Mouse (Mus musculus) right cerebral cortex, postnatal 4 days (tissue): ENCODE measurements around the gene Fam166b.
A peak's percentile ranks its signal among the peaks of the same experiment; 100 is the strongest.

Source experiments
- DNase-seq: peaks from one replicate; pipeline ENCODE4 v3.0.0-alpha.2; 2022

Gene Fam166b

GRCm38 (mm10) chr4:43401486-43401885 is 27.4 kb downstream of the Fam166b start:
- DNase-seq = no peak

DNA sequence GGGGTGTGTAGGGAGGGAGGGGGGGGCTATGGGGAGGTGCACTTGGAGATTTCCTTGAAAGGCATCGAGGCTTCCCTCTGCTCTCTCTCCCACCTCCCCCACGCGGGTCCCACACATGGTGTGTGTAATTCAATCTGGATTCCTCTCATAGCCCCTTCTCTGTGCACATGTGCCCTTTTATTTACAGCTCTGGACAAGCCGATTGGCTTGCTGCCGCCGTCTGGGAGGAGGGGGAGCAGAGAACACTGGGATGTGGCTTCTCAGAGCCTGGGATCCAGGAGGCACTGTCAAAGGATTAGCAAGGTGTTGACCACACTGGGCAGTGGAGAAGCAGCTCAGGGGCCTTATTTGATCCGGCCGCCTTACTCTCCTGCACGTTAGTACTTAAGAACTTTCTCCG is 28.0 kb downstream of the Fam166b start:
- DNase-seq = no peak

DNA sequence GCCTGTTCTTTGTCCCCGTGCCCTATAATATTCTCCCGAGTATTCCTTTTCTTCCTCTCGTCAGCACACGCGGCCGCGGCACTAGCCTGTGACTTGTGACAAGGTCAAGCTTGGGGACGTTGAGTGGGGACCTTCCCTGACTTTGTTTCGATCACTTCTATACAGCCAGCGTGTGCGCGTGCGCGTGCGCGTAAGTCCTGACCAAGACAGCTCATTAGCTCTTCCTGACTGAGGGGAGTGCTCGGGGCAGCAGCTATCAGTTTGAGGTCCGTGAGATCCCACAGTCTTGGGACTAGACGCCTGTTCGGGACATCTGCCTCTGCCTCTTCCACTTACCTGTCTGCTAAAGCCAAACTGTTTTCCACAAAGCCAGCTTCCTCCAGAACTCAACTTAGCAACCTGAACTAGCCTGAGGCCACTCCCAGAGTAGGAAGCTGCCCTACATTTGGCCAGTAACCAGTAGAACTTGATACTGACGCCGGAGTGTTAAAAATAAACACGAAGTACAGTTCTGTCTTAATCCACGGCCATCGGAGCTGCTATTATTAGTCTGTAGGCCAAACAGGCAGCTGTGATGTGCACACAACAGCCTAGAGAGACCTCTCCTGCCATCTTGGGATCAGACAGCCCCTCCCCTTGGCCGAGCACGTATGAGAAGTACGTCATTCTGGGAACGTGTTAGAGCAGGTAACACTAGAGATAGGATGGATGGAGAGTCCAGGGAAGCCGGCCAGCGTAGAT is 29.4 kb downstream of the Fam166b start:
- DNase-seq = no peak

GRCm38 (mm10) chr4:43398829-43399331 is 30.1 kb downstream of the Fam166b start:
- DNase-seq = peak; percentile 55

GRCm38 (mm10) chr4:43398014-43398413 is 30.9 kb downstream of the Fam166b start:
- DNase-seq = no peak

GRCm38 (mm10) chr4:43396381-43396780 is 32.6 kb downstream of the Fam166b start:
- DNase-seq = no peak

GRCm38 (mm10) chr4:43395836-43396235 is 33.1 kb downstream of the Fam166b start:
- DNase-seq = no peak

DNA sequence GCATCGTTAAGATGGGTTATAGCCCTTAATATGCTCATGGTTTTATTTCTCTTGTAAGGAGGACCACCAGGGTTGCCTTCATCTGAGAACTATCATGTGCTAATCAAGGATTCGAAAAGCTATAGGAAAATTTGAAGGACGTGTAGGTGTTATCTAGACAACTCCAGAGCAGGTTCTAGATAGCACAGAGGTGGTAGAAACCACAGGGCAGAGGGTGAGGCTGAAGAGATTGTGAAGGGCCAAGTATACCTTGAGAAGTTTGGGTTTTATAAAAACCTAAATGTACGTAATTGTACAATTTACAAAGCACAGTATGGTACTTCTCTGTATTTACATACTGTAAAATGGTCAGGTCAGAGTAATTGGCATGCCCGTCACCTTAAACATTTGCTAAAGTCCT is 33.8 kb downstream of the Fam166b start:
- no peak for DNase-seq

DNA sequence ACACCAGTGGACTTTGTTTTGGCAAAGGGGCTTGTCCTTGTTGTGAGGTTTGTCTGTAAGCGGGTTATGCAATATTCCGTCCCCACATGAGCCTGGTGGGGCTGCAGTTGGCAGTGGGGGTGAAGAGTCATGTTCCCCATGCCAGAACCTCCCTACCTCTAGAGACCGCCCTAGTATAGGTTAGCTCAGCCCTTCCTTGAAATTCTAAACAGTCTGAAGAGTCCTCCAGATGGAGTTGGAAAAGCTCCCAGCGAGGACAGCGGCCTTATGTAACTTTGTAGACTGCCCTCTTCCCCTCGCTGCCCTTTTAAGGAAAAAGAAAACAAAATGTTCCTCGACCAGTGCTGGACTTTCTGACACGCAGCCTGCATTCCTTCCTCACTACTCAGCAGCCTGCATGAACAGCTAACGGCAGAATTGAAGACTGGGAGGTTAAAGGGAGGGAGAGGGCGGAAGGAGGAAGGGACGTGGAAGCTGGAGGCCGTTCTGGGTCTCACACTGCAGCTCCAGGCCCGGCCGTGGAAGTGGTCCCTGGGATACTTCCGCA is 34.5 kb downstream of the Fam166b start:
- DNase-seq = no peak

- no peak for DNase-seq
These were observed 37.3 kb downstream of the Fam166b start for GRCm38 (mm10) chr4:43391521-43392050.

GRCm38 (mm10) chr4:43389845-43390440 is 39.0 kb downstream of the Fam166b start:
- no peak for DNase-seq

GRCm38 (mm10) chr4:43389390-43389789 is 39.5 kb downstream of the Fam166b start:
- no peak for DNase-seq

- no peak for DNase-seq
These were observed 42.0 kb downstream of the Fam166b start for GRCm38 (mm10) chr4:43386932-43387331.

DNA sequence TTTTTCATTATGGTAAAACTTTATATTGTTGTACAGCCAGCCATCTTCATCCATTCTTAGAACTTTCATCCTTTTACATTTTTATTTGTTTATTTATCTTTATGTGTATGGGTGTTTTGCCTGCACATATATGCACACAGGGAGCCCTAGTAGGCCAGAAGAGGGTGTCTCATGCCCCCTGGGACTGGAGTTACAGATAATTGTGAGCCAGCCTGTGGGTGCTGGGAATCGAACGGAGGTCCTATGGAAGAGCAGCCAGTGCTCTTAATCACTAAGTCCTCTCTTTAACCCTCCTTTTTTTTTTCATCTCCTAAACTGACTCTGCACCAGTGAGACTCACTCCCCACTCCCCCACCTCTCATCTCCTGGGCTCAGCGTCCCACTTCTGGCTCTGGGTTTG is 44.4 kb downstream of the Fam166b start:
- no peak for DNase-seq

DNA sequence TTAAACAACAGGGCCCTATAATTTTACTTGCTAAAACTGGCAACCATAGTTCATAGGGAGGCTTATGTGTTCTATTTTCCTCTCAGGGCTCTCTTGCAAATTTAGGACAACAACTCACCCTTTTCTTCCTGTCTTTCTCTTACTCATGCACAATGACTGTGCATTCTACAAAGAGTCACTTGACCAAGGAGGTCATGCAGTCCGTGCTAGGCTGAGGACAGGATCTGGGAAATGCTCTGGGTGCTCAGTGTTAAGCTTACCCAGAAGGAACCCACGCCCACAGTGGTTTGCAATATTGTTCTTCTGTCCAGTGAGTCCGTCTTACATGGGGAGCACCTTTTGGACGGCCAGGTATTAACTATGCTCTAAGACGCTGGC is 44.9 kb downstream of the Fam166b start:
- no peak for DNase-seq

GRCm38 (mm10) chr4:43383246-43384082 is 45.5 kb downstream of the Fam166b start:
- no peak for DNase-seq

- DNase-seq = peak; percentile 17
These were observed 46.5 kb downstream of the Fam166b start for GRCm38 (mm10) chr4:43382155-43383020.

DNA sequence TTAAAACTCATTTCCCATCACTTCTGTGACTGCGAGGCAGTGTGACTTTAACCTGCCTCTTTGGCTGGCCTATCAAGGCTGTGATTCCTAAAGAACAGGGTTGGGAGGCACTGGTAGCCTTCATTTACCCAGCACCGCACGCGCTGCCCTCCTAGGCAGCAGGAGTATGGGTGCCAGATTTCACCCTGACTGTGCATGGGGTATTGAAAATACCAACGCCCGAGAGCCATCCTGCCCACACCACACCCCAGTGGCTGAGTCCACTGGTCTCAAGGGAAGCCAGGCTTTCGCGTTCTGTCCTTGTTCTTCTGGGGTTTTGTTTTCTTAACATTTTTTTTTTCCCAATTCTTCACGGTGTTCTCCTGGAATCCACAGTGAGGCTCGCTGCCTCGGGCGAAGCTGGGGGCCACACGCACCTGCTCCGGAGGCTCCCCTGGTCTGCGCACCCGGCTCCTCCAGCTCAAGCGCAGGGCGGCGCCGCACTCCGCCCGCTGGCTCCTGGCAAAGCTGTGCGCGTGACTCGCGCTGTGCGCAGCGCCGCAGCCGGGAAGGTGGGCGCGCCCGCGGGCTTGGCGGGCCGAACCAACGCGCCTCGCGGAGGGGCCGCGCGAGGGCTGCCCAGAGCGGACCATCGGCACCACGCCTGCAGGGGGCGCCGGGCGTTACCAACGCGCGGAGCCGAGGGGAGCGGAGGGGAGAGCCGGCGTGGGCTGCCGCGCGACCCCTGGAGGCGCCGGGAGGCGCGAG is 47.4 kb downstream of the Fam166b start, which contains the start of gene Rusc2:
Gene Rusc2 (plus strand): TSS at position 572 of the 747 bp plus-strand sequence.
- peak; percentile 97 for DNase-seq

DNA sequence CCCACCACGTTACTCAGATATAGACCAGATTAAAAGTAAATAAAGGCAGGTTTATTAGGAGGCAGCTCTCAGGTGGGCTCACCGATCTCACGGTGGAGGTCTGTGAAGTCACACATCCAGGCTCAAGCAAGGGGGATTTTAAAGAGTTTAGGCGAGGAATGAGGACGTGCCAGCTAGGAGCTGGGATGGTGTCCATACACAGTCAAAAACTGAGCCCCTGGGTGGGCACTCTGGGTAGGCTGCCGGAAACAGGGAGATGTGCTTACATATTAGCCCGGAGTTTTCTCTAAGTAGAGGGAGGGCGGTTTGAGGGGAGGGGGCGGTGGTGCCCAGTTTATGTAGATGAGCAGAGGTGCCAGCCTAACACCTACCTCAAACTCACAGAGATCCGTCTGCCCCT is 48.0 kb downstream of the Fam166b start:
- no peak for DNase-seq

DNA sequence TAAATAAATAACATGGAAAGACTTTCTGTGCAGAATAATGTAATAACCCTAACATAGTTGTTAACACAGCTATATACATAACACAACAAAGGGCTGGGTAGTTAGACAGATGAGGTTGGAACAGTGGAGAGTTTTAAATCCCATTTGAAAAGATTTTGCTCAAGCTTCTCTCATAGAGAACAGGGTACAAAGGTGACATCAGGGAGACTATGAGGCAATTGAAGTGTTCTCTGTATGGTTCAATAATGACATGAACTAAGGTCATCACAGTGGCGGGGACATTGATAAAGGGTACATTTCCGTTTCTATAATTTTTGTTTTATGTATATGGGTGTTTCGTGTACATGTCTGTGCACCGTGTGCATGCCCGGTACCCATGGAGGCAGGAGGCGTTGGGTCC is 49.3 kb downstream of the Fam166b start:
- DNase-seq = no peak
